In the genomic region with DNA sequence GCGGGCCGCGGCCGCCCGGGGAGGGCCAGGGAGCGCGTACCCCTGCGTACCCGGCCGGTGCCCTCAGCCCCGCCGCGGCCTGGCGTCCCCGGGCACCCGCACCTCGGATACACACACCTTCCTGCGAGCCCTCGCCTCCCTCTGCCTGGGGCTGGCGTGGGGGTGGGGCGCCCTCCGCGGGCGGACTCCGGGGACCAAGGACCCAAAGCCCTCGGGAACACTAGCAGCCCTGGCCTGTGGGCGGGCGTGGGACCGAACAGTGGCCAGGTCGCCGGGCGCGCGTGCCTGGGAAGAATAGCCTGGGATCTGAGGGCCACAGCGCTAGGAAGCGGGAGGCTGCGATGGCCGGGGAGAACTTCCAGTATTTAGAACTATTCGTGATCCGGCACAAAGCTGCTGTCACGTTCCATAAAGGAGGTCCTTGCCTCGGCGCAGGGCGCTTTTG, we compare ENCODE assay signal across 8 mouse cellular contexts. TPM values are rescaled to one million over a fixed set of nuclear protein-coding genes. Genes with fewer than 3 reads are reported as not detected.
DNase-seq lines count a peak whose midpoint lies in the region; ATAC-seq and TF ChIP-seq lines count a peak whose summit lies in the region.

No protein-coding gene starts in this region.

- peaks cover 4% of the 10 kb centered on the region; the same call in 1 of the 2 replicates for H3K4me1 ChIP-seq in cortical plate, adult 2 months (ENCODE audit: control insufficient read depth, insufficient read depth, low read length)
- peaks cover 57% of the 10 kb centered on the region for H3K4me1 ChIP-seq in liver, embryonic 15.5 days (replicated peaks)
- peaks cover 12% of the 10 kb centered on the region for H3K4me1 ChIP-seq in neural tube, embryonic 11.5 days (ENCODE audit: control insufficient read depth, insufficient read depth, low read length)
- H3K4me1 ChIP-seq in testis, adult 2 months (ENCODE audit: control insufficient read depth, insufficient read depth, low read length): peaks cover 14% of the 10 kb centered on the region

- ATAC-seq in liver, embryonic 15.5 days (ENCODE audit: insufficient read depth): peak; percentile 73
- ATAC-seq in neural tube, embryonic 11.5 days (ENCODE audit: insufficient read depth, low FRiP score, low TSS enrichment): peak; percentile 74

- under 1% methylated on average over 41 of the region's 44 CpGs for WGBS in liver, embryonic 15.5 days (ENCODE audit: insufficient replicate concordance)
- under 1% methylated on average over 43 of the region's 44 CpGs for WGBS in neural tube, embryonic 11.5 days

- H3K27ac ChIP-seq in cortical plate, adult 2 months (ENCODE audit: insufficient read depth, low read length): peak overlapping the region; percentile 93
- peak overlapping the region; percentile 82 for H3K27ac ChIP-seq in liver, embryonic 15.5 days (replicated peaks)
- H3K27ac ChIP-seq in neural tube, embryonic 11.5 days (ENCODE audit: low read depth, low read length): peak overlapping the region; percentile 95
- H3K27ac ChIP-seq in testis, adult 2 months (ENCODE audit: control insufficient read depth, insufficient read depth, low read depth, low read length): peak overlapping the region; percentile 47; the same call in 1 of the 2 replicates

- no peak for TF ChIP-seq POLR2A in cortical plate, adult 2 months (IDR thresholded peaks at IDR 0.05; ENCODE audit: extremely low read depth, insufficient read depth, low read length)
- no peak for TF ChIP-seq POLR2A in testis, adult 2 months (IDR thresholded peaks at IDR 0.05; ENCODE audit: control insufficient read depth, low read depth, low read length)

- TF ChIP-seq CTCF in cortical plate, adult 2 months (IDR thresholded peaks at IDR 0.05; ENCODE audit: extremely low read depth, insufficient read depth, low read length): no peak
- no peak for TF ChIP-seq CTCF in testis, adult 2 months (IDR thresholded peaks at IDR 0.05; ENCODE audit: control insufficient read depth, insufficient read depth, insufficient replicate concordance, low read depth, low read length)

- H3K4me2 ChIP-seq in liver, embryonic 15.5 days: peak overlapping the region; percentile 97
- H3K4me2 ChIP-seq in neural tube, embryonic 11.5 days (ENCODE audit: low read depth): peak overlapping the region; percentile 63

- peak; percentile 57 for DNase-seq in right cerebral cortex, adult 18-20 months
- DNase-seq in right cerebral cortex, postnatal 36 days (ENCODE audit: low spot score in 2 of 2): no peak
- DNase-seq in heart, adult 18-20 months: peak; percentile 59 to 72
- DNase-seq in kidney, adult 11 months: peak; percentile 51
- peak; percentile 70 for DNase-seq in neural tube, embryonic 11.5 days (ENCODE audit: low spot score)

- H3K27me3 ChIP-seq in liver, embryonic 15.5 days: no peaks in the 10 kb centered on the region
- H3K27me3 ChIP-seq in neural tube, embryonic 11.5 days (ENCODE audit: control insufficient read depth, insufficient read depth, low read length): no peaks in the 10 kb centered on the region
- H3K27me3 ChIP-seq in testis, adult 2 months (ENCODE audit: control insufficient read depth, insufficient read depth, low read length): no peaks in the 10 kb centered on the region

- H3K9me3 ChIP-seq in liver, embryonic 15.5 days (replicated peaks): no peaks in the 10 kb centered on the region
- no peaks in the 10 kb centered on the region for H3K9me3 ChIP-seq in neural tube, embryonic 11.5 days (ENCODE audit: control insufficient read depth, low read length)

- no peaks in the 10 kb centered on the region for H3K36me3 ChIP-seq in liver, embryonic 15.5 days (replicated peaks)
- H3K36me3 ChIP-seq in neural tube, embryonic 11.5 days (ENCODE audit: control insufficient read depth, insufficient read depth, low read length): no peaks in the 10 kb centered on the region
- H3K36me3 ChIP-seq in testis, adult 2 months (ENCODE audit: control insufficient read depth, insufficient read depth, low read length): no peaks in the 10 kb centered on the region

- peak overlapping the region; percentile 90 for H3K9ac ChIP-seq in liver, embryonic 15.5 days
- H3K9ac ChIP-seq in neural tube, embryonic 11.5 days (ENCODE audit: low read length): peak overlapping the region; percentile 98

- H3K4me3 ChIP-seq in cortical plate, adult 2 months (ENCODE audit: insufficient read depth, low read length): peak overlapping the region; percentile 63
- peak overlapping the region; percentile 93 for H3K4me3 ChIP-seq in liver, embryonic 15.5 days (replicated peaks)
- peak overlapping the region; percentile 75 for H3K4me3 ChIP-seq in neural tube, embryonic 11.5 days (ENCODE audit: low read depth, low read length)
- peak overlapping the region; percentile 87 for H3K4me3 ChIP-seq in testis, adult 2 months (ENCODE audit: control insufficient read depth, low read depth, low read length)

RNA-seq across cellular contexts. Expression of gene Nck2, which starts 1.7 kb away (rescaled TPM):
- 29.0 and 29.5 TPM in 2 replicates for polyA plus RNA-seq in cortical plate, adult 2 months (2012; rRNA removed)
- 10 to 100 TPM; 12.9 to 13.0 TPM for total RNA-seq in heart, adult 18-20 months (2021)
- polyA plus RNA-seq in liver, embryonic 15.5 days (2015; fragmentation: Nextera tagmentation; extraction: Ambion mirVana): 10.2 and 10.8 TPM in 2 replicates
- polyA plus RNA-seq in neural tube, embryonic 11.5 days (2014; fragmentation: Nextera tagmentation; extraction: Ambion mirVana): 39.8 and 41.7 TPM in 2 replicates
- 30.7 and 30.9 TPM in 2 replicates for polyA plus RNA-seq in testis, adult 2 months (2012; rRNA removed)

Comparison
In these comparisons a context has a peak if more than half of its experiments do, and no peak if none do; other contexts are left out.
1. DNase-seq: peak in right cerebral cortex, adult 18-20 months (single experiment), heart, adult 18-20 months (2 of 2), kidney, adult 11 months (single experiment) and neural tube, embryonic 11.5 days (single experiment); none in right cerebral cortex, postnatal 36 days (0 of 2).
2. Peak in every context shown above with its lines, with median percentiles within 50 percentile points of each other: H3K27ac ChIP-seq and H3K4me3 ChIP-seq.